Mouse (Mus musculus) bone marrow, adult 2 months (tissue): ENCODE data around the gene Btrc.

ENCODE experiments used
- CTCF ChIP-seq: fragments of 200-500 bp; IDR thresholded peaks from 2 replicates; pipeline ENCODE4 v1.5.1; 2011; ENCODE audit warnings: low read length, control low read depth; ENCODE audit not compliant: control insufficient read depth, insufficient read depth
- POLR2A ChIP-seq: fragments of 200-500 bp; IDR thresholded peaks from 2 replicates; pipeline ENCODE4 v1.6.1; 2011; ENCODE audit warnings: low read depth, mild to moderate bottlenecking, control low read depth, low read length, borderline replicate concordance; ENCODE audit not compliant: control insufficient read depth

DNA sequence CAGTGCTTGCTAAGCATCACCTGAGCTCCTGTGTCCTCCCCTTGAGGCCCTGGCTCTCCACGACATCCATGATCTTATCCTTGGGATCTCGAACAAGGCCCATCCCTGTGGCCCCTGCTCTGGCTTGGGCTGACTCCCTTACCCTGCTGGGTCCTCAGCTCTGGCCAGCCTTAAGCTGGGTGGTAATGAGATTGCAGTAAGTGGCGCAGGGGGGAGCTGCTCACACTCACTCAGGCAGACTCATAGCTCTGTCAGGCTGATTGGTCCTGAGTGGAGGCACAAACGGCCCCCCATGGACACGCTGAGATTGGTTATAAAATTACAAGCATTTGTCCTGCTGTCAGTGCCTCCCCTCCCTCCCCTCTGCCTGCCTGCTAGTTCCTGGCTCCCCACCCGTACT, 172.4 kb downstream of the Btrc start:
- TF ChIP-seq CTCF (no peak), POLR2A (no peak)
